In the genomic region with DNA sequence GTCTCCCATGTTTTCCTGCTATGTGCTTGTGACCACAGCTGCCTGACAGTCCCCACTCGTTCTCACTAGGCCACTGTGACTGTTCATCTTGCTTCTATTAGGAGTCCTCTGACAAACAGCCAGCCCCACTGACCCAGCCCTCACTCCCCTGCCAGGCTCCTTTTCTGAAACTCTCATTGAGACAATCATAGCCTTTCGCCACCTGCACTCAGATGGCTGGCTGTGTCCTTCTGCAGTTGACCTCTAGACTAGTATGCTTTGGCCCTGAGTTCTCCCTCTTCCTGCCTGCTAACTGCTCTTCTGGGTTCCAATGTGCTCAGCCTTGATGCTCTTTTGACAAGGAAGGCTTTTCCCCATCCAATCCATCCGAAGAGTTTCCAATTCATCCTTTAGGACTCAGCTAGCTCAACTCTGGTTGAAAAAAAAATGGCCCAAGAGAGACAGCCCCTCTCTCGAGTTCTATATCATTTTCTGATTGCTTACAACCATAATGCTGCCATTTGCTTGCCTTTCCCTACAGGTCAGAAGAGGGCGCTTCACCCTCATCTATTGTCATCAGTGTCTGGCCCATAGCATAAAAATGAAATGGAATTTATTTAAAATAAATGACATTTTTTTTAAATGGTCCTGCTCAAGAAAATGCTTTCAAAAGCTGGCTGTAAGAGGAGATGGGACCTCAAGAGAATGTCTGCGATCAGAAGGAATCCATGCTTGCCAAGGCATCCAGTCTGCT, we compare ENCODE assay signal across 20 mouse cellular contexts. TPM values are rescaled to one million over a fixed set of nuclear protein-coding genes. Genes with fewer than 3 reads are reported as not detected.
DNase-seq lines count a peak whose midpoint lies in the region; ATAC-seq and TF ChIP-seq lines count a peak whose summit lies in the region.
"Had no signal": no experiment of that assay in that cellular context is flagged by ENCODE, and none has a peak within 500 bp of the region (broad histone marks: within the 10 kb centered on the region; RNA-seq: fewer than 3 reads in every experiment).

No protein-coding gene starts in this region.

- no peak overlapping the region for H3K4me3 ChIP-seq in lung, postnatal 0 days (ENCODE audit: low read depth, low read length)
- H3K4me3 ChIP-seq: heart, embryonic 13.5 days; hindbrain, embryonic 15.5 days; lung, embryonic 15.5 days had no signal

- no peak overlapping the region for H3K4me2 ChIP-seq in lung, postnatal 0 days (replicated peaks; ENCODE audit: low read depth, low read length)
- H3K4me2 ChIP-seq: heart, embryonic 13.5 days; hindbrain, embryonic 15.5 days; lung, embryonic 15.5 days had no signal

- no peak for TF ChIP-seq EP300 in lung, postnatal 0 days (IDR thresholded peaks at IDR 0.05)

- H3K27ac ChIP-seq in lung, postnatal 0 days (ENCODE audit: low read length): no peak overlapping the region
- H3K27ac ChIP-seq: heart, embryonic 13.5 days; hindbrain, embryonic 15.5 days; lung, embryonic 15.5 days had no signal

- no peaks in the 10 kb centered on the region for H3K9me3 ChIP-seq in lung, postnatal 0 days (ENCODE audit: low read length)
- H3K9me3 ChIP-seq: heart, embryonic 13.5 days; hindbrain, embryonic 15.5 days; lung, embryonic 15.5 days had no signal

- TF ChIP-seq CTCF in lung, postnatal 0 days (IDR thresholded peaks at IDR 0.05): peak; percentile 32

- H3K4me1 ChIP-seq in lung, postnatal 0 days (ENCODE audit: insufficient read depth, low read depth, low read length): 0 out of 2 replicates have a peak, but pooled peaks cover 4% of the 10 kb centered on the region

- no peaks in the 10 kb centered on the region for H3K27me3 ChIP-seq in lung, postnatal 0 days (replicated peaks; ENCODE audit: insufficient read depth, low read length)
- H3K27me3 ChIP-seq in splenic B cell, adult 2 months (ENCODE audit: control insufficient read depth, insufficient read depth, low read length, poor library complexity, severe bottlenecking): no peaks in the 10 kb centered on the region

- 63% methylated on average over 6 of the region's 6 CpGs for WGBS in lung, postnatal 0 days

- DNase-seq in heart, postnatal 4 days: peak; percentile 31
- no peak for DNase-seq in heart, postnatal 25 days (ENCODE audit: low spot score)
- DNase-seq in lung, postnatal 0 days (ENCODE audit: low spot score): no peak
- no peak for DNase-seq in lung, postnatal 14 days
- DNase-seq in NIH3T3 (ENCODE audit: low read depth): peak; percentile 19
- peak; percentile 24 for DNase-seq in splenic B cell, adult 2 months (ENCODE audit: low read depth, low spot score)
- DNase-seq in c-Kit-positive CD71-positive TER-119-positive erythroid progenitor cells, embryonic 14.5 days (ENCODE audit: low spot score): no peak
- DNase-seq: adrenal gland, postnatal 25 days; cerebellum, adult 8-10 months; kidney, adult 2 months; kidney, postnatal 36 days; midbrain, embryonic 14.5 days; retina, postnatal 1 day had no signal

- no peak overlapping the region for H3K9ac ChIP-seq in lung, postnatal 0 days (replicated peaks; ENCODE audit: low read depth)
- H3K9ac ChIP-seq: heart, embryonic 13.5 days; hindbrain, embryonic 15.5 days; lung, embryonic 15.5 days had no signal

- H3K36me3 ChIP-seq in lung, postnatal 0 days (ENCODE audit: insufficient read depth, low read length): no peaks in the 10 kb centered on the region
- no peaks in the 10 kb centered on the region for H3K36me3 ChIP-seq in splenic B cell, adult 2 months (ENCODE audit: control insufficient read depth, insufficient read depth, low read length, poor library complexity, severe bottlenecking)
- H3K36me3 ChIP-seq: heart, embryonic 13.5 days; hindbrain, embryonic 15.5 days; lung, embryonic 15.5 days had no signal

- no peak for ATAC-seq in lung, postnatal 0 days

- intact Hi-C loops in heart, postnatal 25 days (cut with DNase I): loop anchor here (5.0 kb wide), 1 partner anchor 101 kb away; no protein-coding TSS in a partner anchor

RNA-seq across cellular contexts. Expression of gene Wdr63, which starts 54.7 kb away (rescaled TPM):
- under 1 TPM; 0.14 to 0.36 TPM for total RNA-seq in heart, postnatal 4 days (2021)
- not detected for total RNA-seq in heart, postnatal 25 days (2021)
- polyA plus RNA-seq in lung, postnatal 0 days (2015; fragmentation: Nextera tagmentation; extraction: Ambion mirVana): 2.7 and 2.9 TPM in 2 replicates
- total RNA-seq: adrenal gland, postnatal 25 days; gastrocnemius, adult 8-10 months; megakaryocyte, adult 5-6 weeks had no signal
- polyA plus RNA-seq: heart, embryonic 13.5 days; kidney, adult 2 months; small intestine, adult 2 months; stomach, embryonic 14.5 days had no signal

Comparison
In these comparisons a context has a peak if more than half of its experiments do, and no peak if none do; other contexts are left out.
1. DNase-seq: peak in heart, postnatal 4 days (single experiment), NIH3T3 (single experiment) and splenic B cell, adult 2 months (single experiment); none in heart, postnatal 25 days (single experiment), lung, postnatal 0 days (single experiment), lung, postnatal 14 days (single experiment) and c-Kit-positive CD71-positive TER-119-positive erythroid progenitor cells, embryonic 14.5 days (single experiment).